Mouse (Mus musculus): ENCODE data around the gene Hoxa9. TPM values are rescaled to one million over a fixed set of nuclear protein-coding genes. Genes with fewer than 3 reads are reported as not detected.
A peak's percentile ranks its signal among the peaks of the same experiment; 100 is the strongest.

Gene Hoxa9
- polyA plus RNA-seq, 1 experiment from 2014 or later = 0.33 TPM

DNA sequence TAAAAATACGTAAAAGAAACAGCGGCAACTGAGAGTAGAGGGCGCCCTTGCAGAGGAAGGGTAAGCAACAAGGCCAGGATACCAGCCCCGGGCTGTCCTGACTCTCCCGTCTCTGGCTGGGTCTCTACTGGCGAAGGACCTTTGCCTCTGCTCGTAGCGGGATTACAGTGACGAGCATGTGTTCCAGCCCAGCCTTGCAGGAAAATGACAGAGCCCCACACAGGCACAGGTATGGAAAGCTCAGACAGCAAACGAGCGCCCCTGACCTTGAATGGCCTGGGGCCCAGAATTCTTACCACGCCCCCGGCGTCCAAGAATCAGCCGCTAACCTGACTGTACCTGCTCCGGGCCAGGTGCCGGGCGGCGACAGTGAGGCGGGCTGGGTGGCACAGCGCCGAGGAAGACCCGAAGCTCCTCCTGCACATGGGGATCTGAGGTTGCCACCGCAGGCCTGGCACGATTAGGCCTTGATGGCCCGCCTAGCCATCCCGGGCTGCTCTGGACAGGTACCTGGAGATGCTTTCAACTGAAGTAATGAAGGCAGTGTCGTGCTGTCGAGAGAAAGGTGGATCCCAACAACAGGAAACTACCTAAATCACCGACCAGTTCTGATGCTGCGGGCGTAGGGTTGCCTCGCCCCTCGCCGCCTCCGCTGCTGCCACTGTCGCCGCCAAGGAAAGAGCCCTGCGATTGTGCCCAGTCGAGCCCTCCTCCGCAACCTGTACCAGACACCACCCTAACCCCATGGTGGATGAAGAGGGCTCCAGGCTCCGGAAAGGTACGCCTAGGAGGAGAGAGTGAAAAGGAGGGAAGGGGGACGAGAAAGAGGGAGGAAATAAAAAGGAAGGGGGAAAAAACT, 1.1 kb downstream of the Hoxa9 start:
- under 1% methylated on average over 42 of the region's 44 CpGs for WGBS
- Histone ChIP-seq H3K4me3 (ENCODE audit: low read depth, low read length) (no peak overlapping the region), H3K4me1 (ENCODE audit: control insufficient read depth, insufficient read depth, low read length) (no peaks in the 10 kb centered on the region), H3K9me3 (ENCODE audit: control insufficient read depth, low read length) (no peaks in the 10 kb centered on the region), H3K36me3 (ENCODE audit: control insufficient read depth, insufficient read depth, low read length) (no peaks in the 10 kb centered on the region), H3K9ac (ENCODE audit: low read depth, low read length) (no peak overlapping the region), H3K27me3 (replicated peaks; ENCODE audit: control insufficient read depth, insufficient read depth, low read length) (peaks cover 98% of the 10 kb centered on the region), H3K4me2 (ENCODE audit: low read depth, low read length) (no peak overlapping the region), H3K27ac (replicated peaks; ENCODE audit: low read depth, low read length) (no peak overlapping the region)
- DNase-seq (ENCODE audit: low spot score) = no peak
- no peak for ATAC-seq (ENCODE audit: low read depth)

DNA sequence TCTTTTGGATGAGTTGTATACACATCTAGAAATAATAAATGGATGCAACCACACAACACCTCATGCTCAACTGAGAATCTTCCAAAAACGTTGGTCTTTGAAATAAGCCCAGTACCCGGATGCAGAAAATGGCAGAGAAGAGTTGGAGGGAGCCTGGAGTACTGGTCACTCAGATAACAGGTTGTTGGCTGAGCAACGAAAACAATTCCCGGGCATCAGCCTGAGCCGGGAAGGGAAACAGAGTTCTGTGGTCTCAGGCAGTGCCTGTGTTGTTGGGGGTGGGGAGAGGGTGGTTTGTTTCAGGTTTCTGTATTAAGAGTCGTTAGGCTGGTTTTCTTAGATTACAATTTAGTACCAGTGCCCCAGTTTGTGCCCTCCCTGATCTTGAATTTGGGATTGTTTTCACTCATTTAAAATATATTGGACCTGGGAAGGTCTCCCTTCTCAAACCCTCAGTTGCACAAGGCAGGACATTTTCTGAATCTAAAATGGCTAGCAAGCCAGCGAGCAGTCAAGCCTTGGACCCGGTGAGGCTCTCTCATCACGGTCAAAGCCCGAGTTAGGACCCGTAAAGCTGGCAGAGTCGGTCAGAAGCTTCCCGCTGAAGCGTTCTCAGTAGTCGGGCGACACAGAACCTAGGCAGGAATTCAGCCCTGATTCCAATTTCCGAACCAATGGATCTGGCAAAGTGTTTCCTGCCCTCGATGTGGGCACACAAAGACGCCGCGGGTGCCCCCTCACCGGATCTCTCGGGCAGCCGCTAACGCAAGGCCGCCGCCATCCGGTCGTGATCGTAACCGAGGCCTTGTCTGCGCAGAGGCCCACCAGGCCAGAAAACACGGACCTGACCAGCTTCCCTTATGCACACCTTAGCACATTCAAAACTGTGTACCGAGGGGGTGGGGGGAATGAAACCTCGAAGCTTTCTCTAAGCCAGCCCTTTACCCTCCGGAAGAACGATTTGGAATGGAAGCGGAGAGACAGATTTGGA, 2.1 kb downstream of the Hoxa9 start:
- DNase-seq (ENCODE audit: low spot score) = no peak
- H3K27me3 ChIP-seq (replicated peaks; ENCODE audit: control insufficient read depth, insufficient read depth, low read length) = peaks cover 98% of the 10 kb centered on the region

DNA sequence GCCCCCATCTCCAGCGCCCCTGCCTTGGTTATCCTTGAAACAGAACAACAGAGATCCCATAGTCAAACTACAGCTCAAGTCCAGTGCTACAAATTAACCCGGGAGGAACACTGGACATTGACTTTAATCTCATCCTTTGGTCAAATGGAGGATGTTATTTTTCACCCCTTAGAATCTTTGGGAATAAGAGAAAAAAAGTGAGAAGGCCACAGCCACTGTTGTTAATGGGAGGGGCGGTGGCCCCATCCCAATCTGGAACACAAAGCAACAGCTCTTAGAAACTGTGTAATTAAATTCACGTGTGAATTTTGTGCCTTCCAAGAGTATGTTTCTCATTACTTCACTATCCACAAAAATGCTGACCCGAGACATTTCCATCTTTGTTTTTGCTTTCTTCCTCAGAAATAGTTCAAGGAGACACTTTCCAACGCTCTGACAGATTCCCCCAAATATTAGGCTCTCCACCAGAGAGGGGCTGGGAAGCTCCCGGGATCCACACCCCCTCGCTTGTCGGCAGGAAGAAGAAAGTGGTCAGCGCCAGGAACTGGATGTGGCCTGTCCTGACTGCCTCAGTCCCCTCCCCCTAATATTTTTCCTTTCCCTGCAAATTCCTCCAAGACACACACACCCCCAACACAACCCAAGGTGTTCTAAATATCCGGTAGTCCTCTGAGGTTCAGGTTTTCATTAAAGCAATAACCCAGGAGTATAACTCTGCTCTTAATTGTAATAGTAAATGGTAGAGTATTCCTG, 3.2 kb downstream of the Hoxa9 start:
- Histone ChIP-seq H3K36me3 (ENCODE audit: control insufficient read depth, insufficient read depth, low read length) (no peaks in the 10 kb centered on the region), H3K9ac (ENCODE audit: low read depth, low read length) (no peak overlapping the region), H3K4me2 (ENCODE audit: low read depth, low read length) (no peak overlapping the region), H3K9me3 (ENCODE audit: control insufficient read depth, low read length) (no peaks in the 10 kb centered on the region), H3K4me3 (ENCODE audit: low read depth, low read length) (no peak overlapping the region), H3K4me1 (ENCODE audit: control insufficient read depth, insufficient read depth, low read length) (no peaks in the 10 kb centered on the region), H3K27ac (replicated peaks; ENCODE audit: low read depth, low read length) (no peak overlapping the region), H3K27me3 (replicated peaks; ENCODE audit: control insufficient read depth, insufficient read depth, low read length) (peaks cover 98% of the 10 kb centered on the region)
- 1% methylated on average over 11 of the region's 11 CpGs for WGBS
- ATAC-seq (ENCODE audit: low read depth) (no peak), DNase-seq (ENCODE audit: low spot score) (no peak)

More for the DNA sequence above, 2.1 kb downstream of the Hoxa9 start:
- H3K4me2 ChIP-seq (ENCODE audit: low read depth, low read length) = no peak overlapping the region
- H3K9me3 ChIP-seq (ENCODE audit: control insufficient read depth, low read length) = no peaks in the 10 kb centered on the region
- no peaks in the 10 kb centered on the region for H3K4me1 ChIP-seq (ENCODE audit: control insufficient read depth, insufficient read depth, low read length)
- H3K27ac ChIP-seq (replicated peaks; ENCODE audit: low read depth, low read length) = no peak overlapping the region
- H3K36me3 ChIP-seq (ENCODE audit: control insufficient read depth, insufficient read depth, low read length) = no peaks in the 10 kb centered on the region
- no peak for ATAC-seq (ENCODE audit: low read depth)
- H3K9ac ChIP-seq (ENCODE audit: low read depth, low read length) = no peak overlapping the region
- no peak overlapping the region for H3K4me3 ChIP-seq (ENCODE audit: low read depth, low read length)
- WGBS = 2% methylated on average over 38 of the region's 38 CpGs

DNA sequence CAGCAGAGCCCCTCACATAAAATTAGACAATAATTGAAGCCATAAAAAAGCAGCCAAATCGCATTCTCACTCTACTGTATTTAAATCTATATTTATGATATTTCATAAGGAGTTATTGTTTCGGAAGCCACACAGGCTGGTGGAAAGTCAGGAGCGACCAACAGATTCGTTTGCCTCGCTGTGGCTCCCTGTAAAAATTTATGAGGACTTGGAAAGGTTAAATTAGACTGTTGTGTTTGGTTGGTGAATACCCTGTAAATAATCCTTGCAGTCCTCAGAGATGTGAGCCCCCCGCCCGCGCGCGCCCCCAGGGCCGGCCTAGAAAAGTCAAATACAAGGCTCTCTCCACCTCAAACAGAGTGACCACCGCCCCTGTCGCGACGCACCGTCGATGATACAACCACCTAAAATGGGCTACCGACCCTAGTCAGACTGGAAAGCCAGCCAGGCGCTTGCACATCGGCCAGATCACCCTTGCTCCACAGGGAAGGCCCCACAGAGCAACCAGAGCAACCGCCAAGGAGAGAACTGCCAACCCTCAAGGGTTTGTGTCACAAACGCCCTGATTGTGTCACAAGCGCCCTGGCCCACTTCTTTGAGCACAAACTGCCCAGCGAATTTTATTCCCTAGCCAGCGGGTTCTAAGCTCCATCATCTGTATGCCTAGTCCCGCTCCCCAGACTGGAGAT, 4.2 kb downstream of the Hoxa9 start:
- H3K4me1 ChIP-seq (ENCODE audit: control insufficient read depth, insufficient read depth, low read length) = peaks cover 2% of the 10 kb centered on the region; the same call in 1 of the 2 replicates
- 4% methylated on average over 25 of the region's 26 CpGs for WGBS
- no peak overlapping the region for H3K4me3 ChIP-seq (ENCODE audit: low read depth, low read length)
- H3K9ac ChIP-seq (ENCODE audit: low read depth, low read length) = no peak overlapping the region
- peaks cover 98% of the 10 kb centered on the region for H3K27me3 ChIP-seq (replicated peaks; ENCODE audit: control insufficient read depth, insufficient read depth, low read length)
- DNase-seq (ENCODE audit: low spot score) (no peak), ATAC-seq (ENCODE audit: low read depth) (no peak)
- H3K9me3 ChIP-seq (ENCODE audit: control insufficient read depth, low read length) = no peaks in the 10 kb centered on the region
- H3K4me2 ChIP-seq (ENCODE audit: low read depth, low read length) = no peak overlapping the region
- no peaks in the 10 kb centered on the region for H3K36me3 ChIP-seq (ENCODE audit: control insufficient read depth, insufficient read depth, low read length)
- H3K27ac ChIP-seq (replicated peaks; ENCODE audit: low read depth, low read length) = no peak overlapping the region

DNA sequence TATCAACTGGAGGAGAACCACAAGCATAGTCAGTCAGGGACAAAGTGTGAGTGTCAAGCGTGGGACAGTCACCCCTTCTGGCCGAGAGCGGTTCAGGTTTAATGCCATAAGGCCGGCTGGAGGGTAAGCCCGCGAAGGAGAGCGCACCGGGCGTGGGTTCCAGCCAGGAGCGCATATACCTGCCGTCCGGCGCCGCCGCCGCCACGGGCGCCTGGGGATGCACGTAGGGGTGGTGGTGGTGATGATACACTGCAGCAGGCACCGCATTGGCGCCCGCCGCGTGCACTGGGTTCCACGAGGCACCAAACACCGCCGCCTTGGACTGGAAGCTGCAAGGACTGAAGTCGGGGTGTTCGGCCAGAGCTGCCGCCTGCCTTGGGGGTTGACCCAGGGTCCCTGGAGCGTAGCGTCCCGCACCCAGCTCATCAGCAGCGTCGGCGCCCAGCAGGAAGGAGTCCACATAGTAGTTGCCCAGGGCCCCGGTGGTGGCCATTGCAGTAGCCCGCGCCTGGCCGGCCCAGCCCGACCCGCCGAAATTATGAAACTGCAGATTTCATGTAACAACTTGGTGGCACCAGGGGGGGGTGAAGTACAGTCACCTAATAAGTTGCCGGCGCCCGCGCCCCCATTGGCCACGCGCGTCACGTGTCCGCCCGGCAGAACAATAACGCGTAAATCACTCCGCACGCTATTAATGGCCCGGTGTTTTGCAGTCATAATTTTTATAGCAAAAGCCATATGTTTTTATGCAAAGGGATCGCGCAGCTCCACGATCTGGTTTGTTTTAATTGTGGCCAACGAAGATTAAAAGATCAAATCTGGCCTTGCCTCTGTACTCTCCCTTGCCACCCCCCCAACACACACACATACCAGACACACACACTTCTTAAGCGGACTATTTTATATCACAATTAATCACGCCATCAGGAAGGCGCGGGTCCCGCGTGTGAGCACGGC, 5.0 kb downstream of the Hoxa9 start:
- ATAC-seq (ENCODE audit: low read depth) = no peak
- Histone ChIP-seq H3K9ac (ENCODE audit: low read depth, low read length) (no peak overlapping the region), H3K4me1 (ENCODE audit: control insufficient read depth, insufficient read depth, low read length) (peaks cover 3% of the 10 kb centered on the region; the same call in 1 of the 2 replicates), H3K4me3 (ENCODE audit: low read depth, low read length) (peak overlapping the region; percentile 7; the same call in 1 of the 2 replicates), H3K9me3 (ENCODE audit: control insufficient read depth, low read length) (no peaks in the 10 kb centered on the region), H3K4me2 (ENCODE audit: low read depth, low read length) (no peak overlapping the region), H3K36me3 (ENCODE audit: control insufficient read depth, insufficient read depth, low read length) (no peaks in the 10 kb centered on the region), H3K27ac (replicated peaks; ENCODE audit: low read depth, low read length) (no peak overlapping the region), H3K27me3 (replicated peaks; ENCODE audit: control insufficient read depth, insufficient read depth, low read length) (peaks cover 99% of the 10 kb centered on the region)
- no peak for DNase-seq (ENCODE audit: low spot score)
- 3% methylated on average over 58 of the region's 69 CpGs for WGBS

DNA sequence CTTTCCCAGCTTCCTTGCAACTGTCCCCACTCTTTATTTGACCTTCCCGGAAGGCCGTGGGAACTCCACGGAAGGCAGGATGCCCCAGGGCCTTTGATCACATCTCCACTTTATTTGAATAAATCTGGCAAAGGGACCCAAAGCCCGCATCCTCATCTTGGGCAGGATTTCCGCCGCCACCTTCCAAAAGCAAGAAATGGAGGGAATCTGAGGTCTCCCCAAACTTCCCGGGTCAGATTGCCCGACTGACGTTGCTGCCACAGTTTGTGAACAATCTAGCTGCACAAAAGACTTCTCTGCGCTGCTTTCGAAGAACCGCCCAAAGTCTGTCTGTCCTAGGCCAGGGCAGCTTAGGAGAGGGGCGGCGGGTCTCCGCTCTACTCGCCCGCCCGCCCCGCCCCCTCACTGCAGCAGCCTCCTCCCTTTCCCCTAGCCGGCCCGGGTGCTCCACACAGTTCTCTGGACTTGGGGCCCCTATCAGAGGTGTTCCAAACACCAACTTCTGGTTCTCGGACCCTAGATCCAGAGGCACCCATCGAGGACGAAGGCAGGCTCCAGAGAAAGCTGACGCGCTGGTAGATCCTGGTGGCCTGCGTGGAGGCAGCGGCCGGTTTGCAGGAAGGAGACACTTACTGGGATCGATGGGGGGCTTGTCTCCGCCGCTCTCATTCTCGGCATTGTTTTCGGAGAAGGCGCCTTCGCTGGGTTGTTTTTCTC, 5.8 kb downstream of the Hoxa9 start:
- Histone ChIP-seq H3K27ac (replicated peaks; ENCODE audit: low read depth, low read length) (no peak overlapping the region), H3K27me3 (replicated peaks; ENCODE audit: control insufficient read depth, insufficient read depth, low read length) (peaks cover 99% of the 10 kb centered on the region), H3K4me3 (ENCODE audit: low read depth, low read length) (no peak overlapping the region; the same call in 1 of the 2 replicates), H3K4me1 (ENCODE audit: control insufficient read depth, insufficient read depth, low read length) (peaks cover 3% of the 10 kb centered on the region; the same call in 1 of the 2 replicates), H3K9me3 (ENCODE audit: control insufficient read depth, low read length) (no peaks in the 10 kb centered on the region), H3K4me2 (ENCODE audit: low read depth, low read length) (no peak overlapping the region), H3K36me3 (ENCODE audit: control insufficient read depth, insufficient read depth, low read length) (no peaks in the 10 kb centered on the region), H3K9ac (ENCODE audit: low read depth, low read length) (no peak overlapping the region)
- WGBS = 1% methylated on average over 34 of the region's 36 CpGs
- ATAC-seq (ENCODE audit: low read depth) (no peak), DNase-seq (ENCODE audit: low spot score) (no peak)
